Mouse (Mus musculus): ENCODE measurements around the gene Mcfd2.

DNA sequence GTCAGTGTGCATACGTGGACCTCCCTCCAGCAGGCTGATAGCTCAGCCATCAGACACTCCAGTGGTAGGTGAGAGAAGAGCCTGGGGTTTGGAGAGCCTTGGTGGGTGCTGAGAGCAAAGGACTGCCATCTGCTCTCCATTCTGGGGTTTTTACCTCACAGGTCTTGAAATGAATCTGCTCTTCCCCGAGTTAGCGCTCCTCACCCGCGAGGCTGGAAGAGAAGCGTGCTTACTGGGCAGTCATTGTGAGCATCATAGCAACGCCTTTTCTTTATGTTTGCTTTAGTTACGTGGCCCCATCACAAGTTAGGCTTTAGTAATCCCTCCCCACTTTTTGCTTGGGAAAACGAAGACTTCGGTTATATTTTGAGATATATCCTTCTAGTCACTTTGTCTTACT is 34.6 kb upstream of the Mcfd2 start:
- TF ChIP-seq NRF1 (IDR thresholded peaks at IDR 0.05; ENCODE audit: low read depth, low read length) = no peak
- TF ChIP-seq CTCF (conservative IDR thresholded peaks at IDR 0.05 in 1 of 2, IDR thresholded peaks at IDR 0.05 in 1 of 2; ENCODE audit: low read depth in 2 of 2, low read length in 2 of 2) = no peak
- TF ChIP-seq RAD21 (IDR thresholded peaks at IDR 0.05; ENCODE audit: low read depth, low read length) = no peak
- TF ChIP-seq KAT2A (IDR thresholded peaks at IDR 0.05; ENCODE audit: insufficient replicate concordance, low read length) = no peak
- no peak for TF ChIP-seq USF1 (IDR thresholded peaks at IDR 0.05; ENCODE audit: low read depth, low read length)
- TF ChIP-seq MAZ (IDR thresholded peaks at IDR 0.05; ENCODE audit: low read depth, low read length) = no peak
- TF ChIP-seq POLR2A (IDR thresholded peaks at IDR 0.05; ENCODE audit: low read depth, low read length) = no peak
- no peak for TF ChIP-seq MEF2A (IDR thresholded peaks at IDR 0.05; ENCODE audit: borderline replicate concordance, low read depth, low read length)
- no peak for TF ChIP-seq HCFC1 (IDR thresholded peaks at IDR 0.05; ENCODE audit: low read depth, low read length)
- no peak for TF ChIP-seq GABPA (IDR thresholded peaks at IDR 0.05; ENCODE audit: insufficient replicate concordance, low read depth, low read length)
- TF ChIP-seq TCF12 (IDR thresholded peaks at IDR 0.05; ENCODE audit: low read depth, low read length) = no peak
- no peak for TF ChIP-seq MAX (IDR thresholded peaks at IDR 0.05; ENCODE audit: low read length)
